Mouse (Mus musculus) adrenal gland, postnatal 4 days (tissue): ENCODE data around the gene Slc22a8. TPM values are rescaled to one million over a fixed set of nuclear protein-coding genes. Genes with fewer than 3 reads are reported as not detected.

Experiments used
- total RNA-seq, 2 experiments: library from RNA; stranded (reverse); gene quantifications; 2 replicates each; pipeline ENCODE4 v1.2.3; 2021

Slc22a8 gene
- total RNA-seq, 2 experiments from 2014 or later: 0.87 to 12.2 TPM

Other genes with a start within 250 kb of the Slc22a8 start
- gene Slc22a30, start 186.1 kb upstream of the Slc22a8 start, total RNA-seq: under 1 TPM in 1 of 2 experiments, not detected in 1; 0.42 TPM
- 1 to 10 TPM in 1 of 2 experiments, under 1 TPM in 1; 0.20 to 7.5 TPM for gene Slc22a6, start 26.8 kb downstream of the Slc22a8 start, total RNA-seq
- gene Chrm1, start 72.5 kb downstream of the Slc22a8 start, total RNA-seq: 1 to 10 TPM; 2.7 to 3.0 TPM
- 100 to 1,000 TPM; 161 to 174 TPM for gene Slc3a2, start 132.1 kb downstream of the Slc22a8 start, total RNA-seq
- gene Wdr74, start 144.6 kb downstream of the Slc22a8 start, total RNA-seq: 10 to 100 TPM; 64.2 to 64.3 TPM
- 1 to 10 TPM; 2.3 to 2.5 TPM for gene 1700092M07Rik, start 149.5 kb downstream of the Slc22a8 start, total RNA-seq
- gene Stx5a, start 150.2 kb downstream of the Slc22a8 start, total RNA-seq: 100 to 1,000 TPM; 118 to 125 TPM
- 100 to 1,000 TPM; 124 to 145 TPM for gene Nxf1, start 165.8 kb downstream of the Slc22a8 start, total RNA-seq
- gene Tmem223, start 179.7 kb downstream of the Slc22a8 start, total RNA-seq: 100 to 1,000 TPM; 102 to 103 TPM
- 10 to 100 TPM; 65.4 to 68.6 TPM for gene Tmem179b, start 183.2 kb downstream of the Slc22a8 start, total RNA-seq
- 10 to 100 TPM; 18.3 to 18.9 TPM for gene Taf6l, start 195.2 kb downstream of the Slc22a8 start, total RNA-seq
- gene Polr2g, start 207.3 kb downstream of the Slc22a8 start, total RNA-seq: 100 to 1,000 TPM; 103 TPM
- gene Zbtb3, start 211.3 kb downstream of the Slc22a8 start, total RNA-seq: 1 to 10 TPM; 2.0 to 2.4 TPM
- 10 to 100 TPM; 32.1 to 34.3 TPM for gene Ttc9c, start 228.1 kb downstream of the Slc22a8 start, total RNA-seq
- gene Hnrnpul2, start 228.8 kb downstream of the Slc22a8 start, total RNA-seq: 10 to 100 TPM; 73.5 to 83.1 TPM
- gene AC129217.1, start 238.5 kb downstream of the Slc22a8 start, total RNA-seq: not detected
- 100 to 1,000 TPM in 1 of 2 experiments, 10 to 100 TPM in 1; 91.5 to 102 TPM for gene Bscl2, start 246.2 kb downstream of the Slc22a8 start, total RNA-seq
- 10 to 100 TPM; 14.5 to 16.3 TPM for gene Gng3, start 247.9 kb downstream of the Slc22a8 start, total RNA-seq